Mouse (Mus musculus) adrenal gland, adult (tissue): ENCODE data around the gene Rora.
"Not testable (repeated sequence)": the region's sequence is repeated elsewhere in the genome, so short reads cannot be mapped to it uniquely, and the experiment has no call there.

Experiments used
- DNase-seq, 2 experiments: peaks; one replicate each; pipeline ENCODE4 v3.0.0; 2022 to 2023; ENCODE audit warnings: low spot score in 1 of 2; ENCODE audit not compliant: inconsistent age in 2 of 2

Gene Rora

DNA sequence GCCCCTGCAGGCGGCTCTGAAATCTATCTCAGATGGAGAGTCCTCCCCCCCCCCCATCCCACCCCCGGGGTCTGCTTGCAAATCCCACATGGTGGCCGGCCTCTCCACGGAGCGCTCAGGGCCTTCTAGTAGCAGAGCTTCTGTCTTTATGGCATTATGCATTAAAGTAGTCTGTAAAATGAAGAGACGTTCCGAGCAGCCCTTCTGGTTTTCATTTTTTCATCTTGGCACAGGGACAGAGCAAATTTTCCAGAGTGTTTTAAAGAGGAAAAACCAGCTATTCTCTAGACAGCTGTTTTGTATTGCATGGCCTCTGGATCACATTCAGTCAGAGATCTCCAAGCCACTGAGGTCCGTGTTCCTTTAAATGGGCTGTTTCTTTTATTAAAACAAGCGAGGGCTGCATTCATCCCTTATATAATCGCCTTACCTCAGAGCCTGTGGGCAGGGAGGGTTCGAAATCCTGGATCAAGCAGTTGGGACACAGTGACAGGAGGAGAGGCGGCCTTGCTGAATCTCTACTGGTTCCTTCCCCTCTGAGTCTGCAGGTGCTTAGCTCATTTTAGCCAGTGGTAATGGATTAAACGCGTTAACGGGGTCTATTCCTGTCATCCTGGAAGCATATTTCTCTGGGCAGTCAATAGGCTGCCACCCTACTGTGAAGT lies 417.7 kb downstream of the Rora start:
- no peak for DNase-seq

DNA sequence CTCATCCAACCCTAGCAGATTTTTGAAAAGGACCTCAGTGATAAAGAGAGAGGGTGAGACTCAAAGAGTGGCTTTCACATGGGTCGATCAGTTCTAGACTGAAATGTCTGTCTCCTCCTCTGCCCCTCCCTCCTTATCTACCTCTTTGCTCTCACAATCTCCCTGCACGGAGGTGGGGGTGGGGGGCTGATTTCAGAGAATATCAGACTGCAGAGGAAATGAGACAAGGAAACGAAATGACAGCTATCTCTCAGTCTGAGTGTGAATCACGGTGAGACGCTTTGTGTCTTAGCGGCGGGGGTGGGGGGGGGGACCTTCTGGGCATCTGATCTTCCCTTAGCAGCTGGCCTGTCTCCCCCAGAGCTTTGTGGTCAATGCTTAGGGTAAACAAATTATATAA lies 419.7 kb downstream of the Rora start:
- DNase-seq = no peak

- no peak for DNase-seq
Measured at GRCm38 (mm10) chr9:69084086-69084719, 430.6 kb downstream of the Rora start.

DNA sequence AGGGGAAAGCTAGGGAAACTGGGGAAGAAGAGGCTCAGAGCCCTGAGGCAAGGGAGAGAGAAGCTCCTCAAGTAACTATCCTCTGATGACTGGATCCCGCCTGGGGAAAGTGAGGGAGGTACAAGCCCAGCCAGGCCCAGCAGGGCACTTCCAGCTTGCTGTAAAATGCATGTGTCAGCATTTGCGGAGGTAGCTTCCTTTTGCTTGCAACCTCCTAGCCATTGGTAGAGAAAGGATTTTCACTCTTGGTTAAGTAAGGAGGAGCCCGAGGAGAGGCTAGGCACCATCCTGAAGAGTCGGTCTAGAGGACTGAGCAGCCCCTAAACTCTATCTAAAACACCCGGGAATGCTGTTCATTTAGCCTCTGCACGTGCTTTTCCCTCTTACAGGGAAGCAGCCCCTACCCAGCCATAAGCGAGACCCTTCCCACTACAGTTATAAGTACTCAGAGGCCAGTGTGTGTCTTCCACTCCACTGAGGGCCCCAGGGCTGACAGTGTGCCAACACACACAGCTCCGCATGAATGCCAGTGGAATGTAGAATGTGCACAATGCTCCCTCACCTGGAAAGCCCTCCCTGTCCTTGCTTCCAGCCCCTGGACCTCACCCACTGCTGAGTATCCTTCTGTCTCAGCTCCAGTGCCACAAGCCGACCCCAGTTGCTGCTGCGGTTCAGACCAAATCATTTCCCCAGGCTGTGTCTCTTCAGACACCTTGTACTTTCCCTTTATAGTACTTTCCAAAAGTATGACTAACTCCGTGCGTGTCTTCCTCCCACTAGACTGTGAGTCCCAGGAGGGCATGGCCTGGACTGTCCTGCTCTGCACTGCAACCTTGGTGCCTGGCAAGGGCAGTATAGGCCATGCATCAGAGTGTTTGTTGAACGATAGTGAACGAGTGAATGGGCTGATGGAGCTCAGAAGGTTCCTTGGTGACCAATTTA lies 431.4 kb downstream of the Rora start:
- peak; percentile 78 to 87 for DNase-seq

GRCm38 (mm10) chr9:69086844-69087243 lies 433.3 kb downstream of the Rora start:
- DNase-seq = no peak

- DNase-seq = no peak
Measured at GRCm38 (mm10) chr9:69087325-69087724, 433.7 kb downstream of the Rora start.

DNA sequence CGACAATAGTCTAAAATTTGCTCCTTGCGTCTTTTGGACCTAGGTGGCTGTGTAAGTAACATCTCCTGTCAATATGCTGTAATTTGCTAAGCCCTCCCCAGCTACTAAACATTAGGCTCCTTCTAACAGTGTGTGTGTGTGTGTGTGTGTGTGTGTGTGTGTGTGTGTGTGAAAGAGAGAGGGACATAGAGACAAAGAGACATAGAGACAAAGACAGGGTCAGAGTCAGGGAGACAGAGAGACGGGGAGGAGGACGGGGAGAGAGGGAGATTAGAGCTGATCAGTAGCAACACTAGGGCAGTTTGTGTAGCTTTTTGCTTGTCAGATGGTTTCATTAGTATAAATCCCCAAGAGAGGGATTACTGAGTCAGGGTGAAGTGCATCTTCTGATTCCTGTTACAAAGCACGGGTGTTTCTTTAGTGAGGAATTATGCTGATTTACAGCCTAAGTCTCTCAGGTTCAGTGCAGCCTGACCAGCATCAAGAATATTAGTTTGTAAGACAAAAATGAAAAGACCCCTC lies 437.2 kb downstream of the Rora start:
- DNase-seq = no peak

DNA sequence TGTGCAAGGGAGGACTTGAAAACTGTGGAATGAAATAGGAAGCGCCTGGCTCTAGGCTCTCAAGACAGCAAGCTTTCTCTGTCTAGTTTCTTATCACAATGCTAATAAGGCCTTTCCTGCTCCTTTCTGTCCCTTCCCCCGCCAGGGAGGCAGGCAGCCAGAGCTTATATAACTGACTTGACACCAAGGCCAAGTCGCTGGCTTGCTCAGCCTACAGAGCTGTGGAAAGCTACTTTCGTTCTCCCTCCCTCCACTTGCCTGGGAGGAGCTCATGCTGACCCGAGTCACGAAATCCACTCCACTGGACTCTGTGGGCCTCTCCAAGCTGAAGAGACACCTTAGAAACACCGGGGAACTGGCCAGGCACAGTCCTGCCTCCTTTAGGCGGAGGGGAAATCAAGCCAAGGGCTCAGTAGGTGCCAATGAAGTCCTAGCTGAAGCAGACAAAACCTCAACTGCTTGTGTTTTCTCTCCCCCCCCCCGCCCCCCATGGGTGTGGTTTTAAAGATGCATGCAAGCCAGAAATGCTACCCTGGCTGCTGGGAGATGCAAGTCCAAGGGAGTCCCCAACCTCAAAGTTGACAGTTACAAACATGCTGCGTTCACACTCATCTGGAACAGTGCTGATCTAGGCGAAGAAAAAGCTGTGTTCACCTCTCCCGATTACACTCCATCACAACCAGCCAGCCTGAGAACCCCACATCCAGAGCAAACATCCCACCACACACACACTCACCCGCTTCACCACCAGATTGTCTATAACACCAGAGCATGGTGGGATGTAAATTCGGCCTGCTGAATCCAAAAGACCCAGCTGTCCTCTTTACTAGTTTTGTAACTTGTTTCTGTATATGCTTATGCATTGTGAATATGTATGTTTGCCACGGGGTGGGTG lies 438.8 kb downstream of the Rora start:
- DNase-seq = peak; percentile 95 to 98

- DNase-seq = not testable (repeated sequence)
Measured at GRCm38 (mm10) chr9:69100153-69100756, 446.7 kb downstream of the Rora start.

DNA sequence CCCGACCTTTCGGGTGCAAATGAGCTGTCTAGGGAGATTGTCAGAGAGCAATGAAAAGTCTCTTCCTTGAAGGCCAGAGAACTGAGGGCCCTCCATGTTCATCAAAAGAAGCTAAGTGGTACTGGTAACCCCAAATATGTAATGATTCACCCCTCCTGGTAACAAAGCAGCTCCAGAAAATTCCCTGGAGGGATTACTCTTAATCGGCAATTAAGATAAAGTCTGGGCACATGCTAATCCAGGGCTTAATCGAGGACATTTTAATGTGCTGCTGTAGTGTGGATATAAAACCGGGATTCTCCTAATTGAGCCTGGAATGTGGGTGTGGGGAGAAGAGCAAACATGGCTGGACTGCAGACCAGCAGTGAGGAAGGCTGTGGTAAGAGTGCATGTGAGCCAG lies 450.7 kb downstream of the Rora start:
- no peak for DNase-seq

- no peak for DNase-seq
Measured at GRCm38 (mm10) chr9:69109618-69110300, 456.2 kb downstream of the Rora start.

- no peak for DNase-seq
Measured at GRCm38 (mm10) chr9:69110301-69110674, 456.7 kb downstream of the Rora start.

- no peak for DNase-seq
Measured at GRCm38 (mm10) chr9:69110706-69111105, 457.1 kb downstream of the Rora start.

DNA sequence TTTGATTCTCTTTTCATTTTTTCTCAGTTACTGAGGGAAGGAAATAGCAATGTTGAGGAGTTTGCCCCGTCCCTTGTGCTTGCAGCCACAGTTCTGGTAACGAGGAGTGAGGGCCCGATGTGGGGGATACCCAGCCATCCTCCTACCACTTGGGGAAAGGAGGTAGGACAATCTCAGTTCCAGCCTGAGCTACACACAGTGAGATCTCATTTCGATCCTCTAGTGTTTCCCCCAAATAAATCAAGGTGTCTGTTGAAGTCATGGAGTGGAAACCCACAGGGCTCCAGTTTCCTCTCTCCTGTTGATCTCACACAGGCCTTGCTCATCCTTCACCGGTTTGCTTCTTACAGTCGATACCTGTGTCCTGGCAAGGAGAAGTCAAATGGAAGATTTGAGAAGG lies 458.0 kb downstream of the Rora start:
- no peak for DNase-seq

DNA sequence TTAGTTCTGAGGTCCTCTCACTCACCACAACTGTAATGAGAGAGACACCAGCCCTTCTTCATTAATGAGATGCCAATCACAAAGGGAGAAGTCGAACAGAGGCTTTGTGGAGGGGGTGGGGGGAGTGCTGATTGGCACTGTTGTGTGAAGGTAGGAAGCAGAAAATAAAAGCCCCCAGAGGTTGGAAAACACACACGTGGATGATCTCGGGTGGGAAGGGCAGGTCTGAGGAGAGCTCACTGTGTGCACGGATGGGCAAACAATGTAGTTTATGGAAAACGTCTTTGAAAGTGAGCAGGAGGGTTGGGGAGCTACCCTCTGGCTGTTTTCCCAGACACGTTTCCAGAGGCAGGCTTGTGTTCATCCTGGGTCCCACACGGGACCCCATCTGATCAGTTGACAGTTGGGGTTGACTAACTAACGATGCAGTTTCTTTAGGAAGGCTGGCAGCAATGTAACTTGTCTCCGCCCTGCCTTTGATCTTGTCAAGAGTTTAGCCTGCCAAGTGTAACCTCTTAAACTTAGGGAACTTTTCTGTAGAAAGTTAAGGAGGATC lies 460.9 kb downstream of the Rora start:
- DNase-seq = no peak

DNA sequence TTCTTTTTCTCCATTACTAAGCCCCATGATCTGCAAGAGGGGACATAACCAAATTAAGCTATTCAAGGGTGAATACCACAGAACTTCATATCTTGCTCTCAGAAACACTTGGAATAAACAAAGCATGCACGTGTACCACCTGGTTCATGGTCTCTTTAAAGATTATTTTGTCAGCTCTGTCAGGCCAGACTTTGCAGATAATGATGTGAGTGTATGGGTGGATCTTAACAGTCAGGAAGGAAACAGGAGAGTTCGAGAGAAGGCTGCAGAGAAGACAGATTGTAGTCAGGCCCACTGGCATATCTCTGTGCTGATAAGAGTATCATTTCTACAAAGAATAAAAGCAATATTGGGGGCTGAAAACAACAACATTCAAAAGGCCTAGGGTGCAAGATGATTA lies 463.2 kb downstream of the Rora start:
- DNase-seq = no peak

GRCm38 (mm10) chr9:69121117-69121740 lies 467.6 kb downstream of the Rora start:
- no peak for DNase-seq

- DNase-seq = peak; percentile 80 to 92
Measured at GRCm38 (mm10) chr9:69125011-69125786, 471.6 kb downstream of the Rora start.
